Mouse (Mus musculus) c-Kit-positive CD71-positive TER-119-positive erythroid progenitor cells, embryonic 14.5 days (primary cell): ENCODE results near the gene Vmn1r213.

Experiments
- DNase-seq: peaks from one replicate; pipeline ENCODE4 v3.0.0-alpha.2; 2013; ENCODE audit warnings: low spot score

Gene Vmn1r213

GRCm38 (mm10) chr13:23007356-23007755 lies at the start of gene Vmn1r213:
Vmn1r213 (plus strand) TSS chr13:23007656.
- DNase-seq, result no peak

DNA sequence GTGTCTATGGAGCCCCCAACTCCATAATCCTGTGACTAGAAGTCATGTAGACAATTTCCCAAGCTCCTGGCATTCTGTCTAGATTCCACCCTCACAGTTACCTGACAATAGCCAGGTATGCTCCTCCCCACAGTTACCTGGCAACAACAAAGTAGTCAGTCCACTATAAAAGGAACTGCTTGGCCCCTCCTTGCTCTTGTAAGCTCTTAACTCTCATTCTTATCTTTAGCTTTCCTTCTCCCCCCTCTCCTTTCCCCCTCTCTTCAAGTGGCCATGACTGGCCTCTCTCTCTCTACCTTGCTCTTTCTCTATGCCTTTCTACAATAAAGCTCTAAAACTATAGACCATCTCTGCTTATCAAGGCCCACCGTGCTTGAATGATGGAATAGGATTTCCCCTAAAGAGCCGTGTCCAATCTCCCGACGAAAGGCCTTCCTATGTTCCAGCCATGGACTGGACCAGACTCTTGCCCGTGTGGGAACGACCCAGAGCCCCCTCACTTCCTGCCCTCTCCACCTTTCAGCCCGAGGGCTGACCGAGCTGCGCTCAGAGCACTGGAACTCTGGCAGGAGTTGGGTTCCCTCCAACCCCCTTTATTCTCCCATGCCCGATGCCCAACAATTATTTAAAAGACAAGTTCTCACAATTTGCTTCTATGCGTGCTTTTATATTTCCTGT lies 17.1 kb upstream of the Vmn1r213 start:
- no peak for DNase-seq

GRCm38 (mm10) chr13:22992178-22992700 lies 15.2 kb upstream of the Vmn1r213 start:
- no peak for DNase-seq

DNA sequence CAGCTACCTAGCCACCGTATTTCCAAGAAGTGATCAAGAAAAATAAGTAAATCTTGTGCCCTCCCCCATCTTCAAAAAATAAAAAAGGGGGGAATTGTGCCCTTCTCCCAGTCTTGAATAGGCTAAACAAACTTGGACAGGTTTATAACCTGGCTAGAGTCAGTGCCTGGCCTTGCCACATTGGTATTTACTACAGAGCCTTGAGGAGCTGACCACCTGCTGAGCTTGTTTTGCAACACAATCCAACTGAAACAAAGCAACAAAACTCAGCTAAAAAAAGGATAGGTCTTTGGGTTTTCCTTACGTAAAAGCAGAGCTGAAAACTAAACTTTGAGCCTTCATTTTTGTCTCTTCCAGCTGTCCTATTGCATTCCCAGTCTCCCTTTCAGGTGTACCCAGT lies 14.7 kb upstream of the Vmn1r213 start:
- DNase-seq, result no peak

- DNase-seq, result no peak
Observed at GRCm38 (mm10) chr13:23018158-23018557, 10.7 kb downstream of the Vmn1r213 start.

GRCm38 (mm10) chr13:23024812-23025211 lies 17.4 kb downstream of the Vmn1r213 start:
- DNase-seq, result no peak

GRCm38 (mm10) chr13:23030118-23030517 lies 22.7 kb downstream of the Vmn1r213 start, which contains the start of gene Vmn1r214:
Vmn1r214 (plus strand) TSS chr13:23030418.
- no peak for DNase-seq

DNA sequence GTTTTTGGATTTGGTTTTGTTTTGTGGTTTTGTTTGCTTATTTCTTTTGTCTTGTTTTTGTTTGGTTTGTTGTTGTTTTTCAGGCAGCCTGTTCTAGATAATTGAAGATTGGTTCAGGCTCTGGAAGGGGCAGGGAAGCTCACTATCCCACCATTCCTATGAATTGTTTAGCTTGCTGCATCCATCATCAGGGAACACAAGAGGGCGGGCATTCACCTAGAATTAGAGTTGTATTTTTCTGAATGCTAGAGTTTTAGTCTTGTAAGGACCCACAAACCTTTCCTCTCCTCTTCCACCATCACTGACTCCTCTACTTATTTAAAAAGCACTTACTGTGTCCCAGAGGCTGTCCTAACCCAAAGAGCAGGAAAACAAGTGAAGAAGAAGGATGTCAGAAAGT lies 50.3 kb downstream of the Vmn1r213 start:
- no peak for DNase-seq
